13 mouse cellular contexts compared by ENCODE assay signal in the genomic region with DNA sequence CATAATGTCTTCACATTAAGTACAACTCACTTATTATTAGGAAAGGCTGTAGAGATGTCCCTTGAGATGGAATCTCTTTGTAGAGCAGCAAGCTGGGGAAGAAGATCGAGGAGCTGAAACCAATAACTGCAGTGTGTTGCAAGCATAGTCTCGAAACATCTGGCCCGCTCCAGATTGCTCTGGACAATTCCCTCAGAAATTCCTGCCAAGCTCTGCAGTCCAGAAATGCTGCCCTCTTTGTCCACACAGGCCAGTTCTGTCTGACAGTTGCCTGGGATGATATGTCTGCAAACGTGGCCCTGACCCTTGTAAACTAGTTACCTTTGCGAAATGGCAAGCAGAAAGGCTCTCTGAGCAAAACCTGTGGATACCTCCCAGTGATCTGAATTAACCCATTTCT.
DNase-seq lines count a peak whose midpoint lies in the region; ATAC-seq and TF ChIP-seq lines count a peak whose summit lies in the region.
"Had no signal": no experiment of that assay in that cellular context is flagged by ENCODE, and none has a peak within 500 bp of the region (broad histone marks: within the 10 kb centered on the region; RNA-seq: fewer than 3 reads in every experiment).

No protein-coding gene starts in this region.

- H3K27me3 ChIP-seq in liver, adult 2 months (ENCODE audit: control insufficient read depth, insufficient read depth, low read length): no peaks in the 10 kb centered on the region
- H3K27me3 ChIP-seq in liver, postnatal 0 days (ENCODE audit: insufficient read depth, low read length): no peaks in the 10 kb centered on the region
- no peaks in the 10 kb centered on the region for H3K27me3 ChIP-seq in embryonic facial prominence, embryonic 15.5 days
- no peaks in the 10 kb centered on the region for H3K27me3 ChIP-seq in heart, embryonic 15.5 days
- H3K27me3 ChIP-seq in forebrain, postnatal 0 days (ENCODE audit: insufficient read depth, low read length): no peaks in the 10 kb centered on the region
- no peaks in the 10 kb centered on the region for H3K27me3 ChIP-seq in midbrain, embryonic 15.5 days (replicated peaks)
- H3K27me3 ChIP-seq: hindbrain, embryonic 13.5 days; limb, embryonic 13.5 days had no signal

- ATAC-seq in liver, postnatal 0 days: no peak
- no peak for ATAC-seq in embryonic facial prominence, embryonic 15.5 days (ENCODE audit: insufficient number of reproducible peaks, low FRiP score, low TSS enrichment, low read depth)
- ATAC-seq in heart, embryonic 15.5 days (replicated peaks; ENCODE audit: insufficient number of reproducible peaks, insufficient read depth, low FRiP score, low read depth): no peak
- ATAC-seq in forebrain, postnatal 0 days: no peak
- no peak for ATAC-seq in midbrain, embryonic 15.5 days (replicated peaks)

- no peak overlapping the region for H3K4me3 ChIP-seq in liver, adult 2 months (ENCODE audit: insufficient read depth, low read depth, low read length)
- H3K4me3 ChIP-seq in liver, postnatal 0 days (ENCODE audit: low read depth, low read length): no peak overlapping the region
- H3K4me3 ChIP-seq in embryonic facial prominence, embryonic 15.5 days (replicated peaks): no peak overlapping the region
- no peak overlapping the region for H3K4me3 ChIP-seq in heart, embryonic 15.5 days
- no peak overlapping the region for H3K4me3 ChIP-seq in forebrain, postnatal 0 days (ENCODE audit: low read depth, low read length)
- H3K4me3 ChIP-seq in midbrain, embryonic 15.5 days: no peak overlapping the region
- H3K4me3 ChIP-seq: hindbrain, embryonic 13.5 days; limb, embryonic 13.5 days had no signal

- H3K4me2 ChIP-seq in liver, postnatal 0 days (ENCODE audit: low read depth, low read length): no peak overlapping the region
- H3K4me2 ChIP-seq in embryonic facial prominence, embryonic 15.5 days (replicated peaks): no peak overlapping the region
- no peak overlapping the region for H3K4me2 ChIP-seq in heart, embryonic 15.5 days
- no peak overlapping the region for H3K4me2 ChIP-seq in forebrain, postnatal 0 days (ENCODE audit: low read depth)
- H3K4me2 ChIP-seq in midbrain, embryonic 15.5 days: no peak overlapping the region
- H3K4me2 ChIP-seq: hindbrain, embryonic 13.5 days; limb, embryonic 13.5 days had no signal

- WGBS in liver, adult 2 months: 12% methylated on average over 5 of the region's 5 CpGs
- WGBS in liver, postnatal 0 days (ENCODE audit: insufficient replicate concordance): 48% methylated on average over 5 of the region's 5 CpGs
- WGBS in embryonic facial prominence, embryonic 15.5 days: 38% methylated on average over 5 of the region's 5 CpGs
- WGBS in heart, embryonic 15.5 days: 62% methylated on average over 5 of the region's 5 CpGs
- 85% methylated on average over 5 of the region's 5 CpGs for WGBS in forebrain, postnatal 0 days
- 80% methylated on average over 5 of the region's 5 CpGs for WGBS in midbrain, embryonic 15.5 days

- TF ChIP-seq POLR2A in liver, adult 2 months (IDR thresholded peaks at IDR 0.05; ENCODE audit: extremely low read depth, insufficient read depth, low read length): no peak

- no peak for TF ChIP-seq CTCF in liver, adult 2 months (IDR thresholded peaks at IDR 0.05; ENCODE audit: low read depth, low read length)
- TF ChIP-seq CTCF in liver, postnatal 0 days (IDR thresholded peaks at IDR 0.05; ENCODE audit: low read depth): no peak
- no peak for TF ChIP-seq CTCF in forebrain, postnatal 0 days (IDR thresholded peaks at IDR 0.05; ENCODE audit: low read depth)

- peak; percentile 97 for DNase-seq in liver, adult 2 months (ENCODE audit: extremely low read depth, low read depth, low spot score)
- DNase-seq in liver, postnatal 0 days: no peak
- DNase-seq in lung, postnatal 25 days (ENCODE audit: low spot score): peak; percentile 34
- no peak for DNase-seq in forebrain, postnatal 0 days
- no peak for DNase-seq in kidney, postnatal 14 days
- DNase-seq: cerebellum, adult 8-10 months; retina, postnatal 1 day; thymus, adult 18-20 months had no signal

- no peaks in the 10 kb centered on the region for H3K9me3 ChIP-seq in liver, postnatal 0 days (ENCODE audit: low read length)
- H3K9me3 ChIP-seq in embryonic facial prominence, embryonic 15.5 days (replicated peaks): no peaks in the 10 kb centered on the region
- no peaks in the 10 kb centered on the region for H3K9me3 ChIP-seq in heart, embryonic 15.5 days (replicated peaks)
- no peaks in the 10 kb centered on the region for H3K9me3 ChIP-seq in forebrain, postnatal 0 days (ENCODE audit: low read length)
- H3K9me3 ChIP-seq in midbrain, embryonic 15.5 days: no peaks in the 10 kb centered on the region
- H3K9me3 ChIP-seq: hindbrain, embryonic 13.5 days; limb, embryonic 13.5 days had no signal

- no peak for TF ChIP-seq EP300 in liver, postnatal 0 days (IDR thresholded peaks at IDR 0.05; ENCODE audit: low read depth)

- no peaks in the 10 kb centered on the region for H3K79me2 ChIP-seq in liver, adult 2 months (ENCODE audit: control insufficient read depth, insufficient read depth, low read length)

- no peak overlapping the region for H3K9ac ChIP-seq in liver, adult 2 months (ENCODE audit: low read depth, low read length)
- no peak overlapping the region for H3K9ac ChIP-seq in liver, postnatal 0 days (replicated peaks)
- H3K9ac ChIP-seq in embryonic facial prominence, embryonic 15.5 days: no peak overlapping the region
- no peak overlapping the region for H3K9ac ChIP-seq in heart, embryonic 15.5 days
- H3K9ac ChIP-seq in forebrain, postnatal 0 days: no peak overlapping the region
- H3K9ac ChIP-seq in midbrain, embryonic 15.5 days: no peak overlapping the region
- H3K9ac ChIP-seq: hindbrain, embryonic 13.5 days; limb, embryonic 13.5 days had no signal

- H3K27ac ChIP-seq in liver, adult 2 months (replicated peaks; ENCODE audit: insufficient read depth, low read depth, low read length): peak overlapping the region; percentile 68
- no peak overlapping the region for H3K27ac ChIP-seq in liver, postnatal 0 days (ENCODE audit: low read depth)
- peak overlapping the region; percentile 52 for H3K27ac ChIP-seq in embryonic facial prominence, embryonic 15.5 days (replicated peaks)
- peak overlapping the region; percentile 21; the same call in 1 of the 2 replicates for H3K27ac ChIP-seq in heart, embryonic 15.5 days
- no peak overlapping the region for H3K27ac ChIP-seq in forebrain, postnatal 0 days (ENCODE audit: low read depth, low read length)
- no peak overlapping the region for H3K27ac ChIP-seq in midbrain, embryonic 15.5 days
- H3K27ac ChIP-seq: hindbrain, embryonic 13.5 days; limb, embryonic 13.5 days had no signal

- H3K36me3 ChIP-seq in liver, adult 2 months (ENCODE audit: control insufficient read depth, insufficient read depth, low read length): no peaks in the 10 kb centered on the region
- H3K36me3 ChIP-seq in liver, postnatal 0 days (replicated peaks; ENCODE audit: insufficient read depth, low read length): no peaks in the 10 kb centered on the region
- no peaks in the 10 kb centered on the region; the same call in 1 of the 2 replicates for H3K36me3 ChIP-seq in embryonic facial prominence, embryonic 15.5 days
- H3K36me3 ChIP-seq in heart, embryonic 15.5 days: no peaks in the 10 kb centered on the region
- no peaks in the 10 kb centered on the region for H3K36me3 ChIP-seq in forebrain, postnatal 0 days (ENCODE audit: insufficient read depth)
- no peaks in the 10 kb centered on the region for H3K36me3 ChIP-seq in midbrain, embryonic 15.5 days (replicated peaks)
- H3K36me3 ChIP-seq: hindbrain, embryonic 13.5 days; limb, embryonic 13.5 days had no signal

- H3K4me1 ChIP-seq in liver, adult 2 months (ENCODE audit: control insufficient read depth, insufficient read depth, low read length): peaks cover 21% of the 10 kb centered on the region
- peaks cover 9% of the 10 kb centered on the region; the same call in 1 of the 2 replicates for H3K4me1 ChIP-seq in liver, postnatal 0 days (ENCODE audit: insufficient read depth)
- peaks cover 19% of the 10 kb centered on the region for H3K4me1 ChIP-seq in embryonic facial prominence, embryonic 15.5 days
- peaks cover 23% of the 10 kb centered on the region for H3K4me1 ChIP-seq in heart, embryonic 15.5 days (replicated peaks)
- no peaks in the 10 kb centered on the region for H3K4me1 ChIP-seq in forebrain, postnatal 0 days (ENCODE audit: insufficient read depth)
- H3K4me1 ChIP-seq in midbrain, embryonic 15.5 days: peaks cover 10% of the 10 kb centered on the region

Comparison
In these comparisons a context has a peak if more than half of its experiments do, and no peak if none do; other contexts are left out.
1. DNase-seq: peak in liver, adult 2 months (single experiment) and lung, postnatal 25 days (single experiment); none in liver, postnatal 0 days (single experiment), forebrain, postnatal 0 days (single experiment) and kidney, postnatal 14 days (single experiment).
2. H3K27ac ChIP-seq: peak in liver, adult 2 months (single experiment), embryonic facial prominence, embryonic 15.5 days (single experiment) and heart, embryonic 15.5 days (single experiment); none in liver, postnatal 0 days (single experiment), forebrain, postnatal 0 days (single experiment) and midbrain, embryonic 15.5 days (single experiment).